Mouse (Mus musculus) hindbrain, embryonic 14.5 days (tissue): ENCODE measurements at regions not wholly inside any gene's neighbourhood (a gene's known extent, or its start where the extent isn't known, plus 50 kb on each side); places are given as distances from the start of the nearest gene placed in this dataset.

Source experiments
- ATAC-seq: fragments of 200-750 bp; cut with Nextera tagmentation; 2 replicates; pipeline ENCODE4 v1.8.0; 2017; ENCODE audit warnings: moderate number of reproducible peaks, mild to moderate bottlenecking, moderate TSS enrichment, moderate library complexity; ENCODE audit not compliant: low FRiP score
- DNase-seq: peaks from one replicate; pipeline ENCODE4 v3.0.0-alpha.2; 2015; ENCODE audit warnings: low spot score
- H3K27ac ChIP-seq: fragments of 300-500 bp; sonication (generic); 2 replicates; pipeline ENCODE4 v1.5.1; 2014; ENCODE audit warnings: mild to moderate bottlenecking, moderate library complexity
- H3K27me3 ChIP-seq: fragments of 300-500 bp; sonication (generic); 2 replicates; pipeline ENCODE4 v1.6.1; 2014; ENCODE audit warnings: mild to moderate bottlenecking, low read length, mixed read lengths; ENCODE audit not compliant: control insufficient read depth, insufficient read depth
- H3K36me3 ChIP-seq: fragments of 300-500 bp; sonication (generic); replicated peaks from 2 replicates; pipeline ENCODE4 v1.6.1; 2014; ENCODE audit not compliant: control insufficient read depth, insufficient read depth
- H3K4me1 ChIP-seq: fragments of 300-500 bp; sonication (generic); replicated peaks from 2 replicates; pipeline ENCODE4 v1.6.1; 2014; ENCODE audit warnings: antibody characterized with exemption, low read length, mixed read lengths; ENCODE audit not compliant: control insufficient read depth, insufficient read depth
- H3K4me2 ChIP-seq: fragments of 300-500 bp; sonication (generic); replicated peaks from 2 replicates; pipeline ENCODE4 v1.6.1; 2014; ENCODE audit warnings: mild to moderate bottlenecking, moderate library complexity
- H3K4me3 ChIP-seq: fragments of 300-500 bp; sonication (generic); replicated peaks from 2 replicates; pipeline ENCODE4 v1.5.1; 2014; ENCODE audit warnings: mild to moderate bottlenecking, low read length
- H3K9ac ChIP-seq: fragments of 300-500 bp; sonication (generic); 2 replicates; pipeline ENCODE4 v1.6.1; 2014
- H3K9me3 ChIP-seq: fragments of 300-500 bp; sonication (generic); 2 replicates; pipeline ENCODE4 v1.6.1; 2016; ENCODE audit warnings: low read length; ENCODE audit not compliant: control insufficient read depth
- WGBS: fragments of 180-500 bp; shearing (Covaris S2); extraction: QIAGEN DNeasy Blood & Tissue Kit; methylation state at CpG from one replicate; pipeline ENCODE4 v1.1.7; 2014; 5-methylcytosine and 5-hydroxymethylcytosine counted together

DNA sequence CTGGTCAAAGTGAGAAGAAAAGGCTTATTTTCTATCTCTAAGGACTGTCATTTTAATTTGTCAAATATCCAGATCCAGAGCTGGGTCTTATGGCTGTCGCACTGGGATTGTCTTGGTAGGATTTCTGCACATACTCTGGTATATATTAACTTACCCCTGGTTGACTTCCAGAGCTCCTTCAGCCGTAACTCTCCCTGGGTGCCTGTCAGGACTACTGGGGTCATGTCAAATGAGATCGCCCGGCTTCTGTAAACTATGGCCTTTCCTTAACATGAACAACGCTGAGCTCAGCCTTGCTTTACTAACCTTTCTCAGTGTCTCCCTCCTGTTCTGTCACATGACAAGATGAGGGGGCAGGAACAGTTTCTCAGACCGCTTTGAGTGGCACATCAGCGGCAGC is 88.1 kb downstream of the Lrrc30 start:
- Histone ChIP-seq H3K4me2 (no peak overlapping the region), H3K27ac (no peak overlapping the region), H3K9ac (no peak overlapping the region), H3K4me3 (no peak overlapping the region), H3K4me1 (0 out of 2 replicates have a peak, but pooled peaks cover 6% of the 10 kb centered on the region), H3K27me3 (no peaks in the 10 kb centered on the region), H3K36me3 (no peaks in the 10 kb centered on the region), H3K9me3 (no peaks in the 10 kb centered on the region)
- DNase-seq (no peak), ATAC-seq (no peak)
- WGBS, result 91% methylated on average over 7 of the region's 7 CpGs

DNA sequence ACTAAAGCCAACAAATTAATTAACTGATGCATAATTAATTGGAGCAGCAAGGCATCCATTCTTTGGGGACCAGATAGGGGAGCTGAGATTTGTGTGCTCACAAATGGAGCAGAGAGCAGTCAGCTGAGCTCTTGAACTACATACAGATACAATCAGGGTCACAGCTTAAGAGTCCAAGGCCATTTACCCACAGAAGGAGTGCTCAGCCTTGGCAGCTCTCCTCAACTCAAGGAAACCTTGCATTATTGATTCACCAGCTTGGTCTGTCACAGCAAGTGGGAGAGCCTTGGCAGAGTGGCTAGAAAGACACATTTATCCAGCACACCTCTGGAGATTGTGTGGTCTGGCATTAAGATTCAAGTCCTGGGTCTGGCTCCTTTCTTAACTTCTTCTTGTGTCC is 100.2 kb downstream of the Lrrc30 start:
- Histone ChIP-seq H3K9me3 (no peaks in the 10 kb centered on the region), H3K9ac (no peak overlapping the region), H3K4me3 (no peak overlapping the region), H3K4me2 (no peak overlapping the region), H3K36me3 (no peaks in the 10 kb centered on the region), H3K27ac (no peak overlapping the region), H3K27me3 (no peaks in the 10 kb centered on the region), H3K4me1 (no peaks in the 10 kb centered on the region)
- ATAC-seq, result no peak
- no peak for DNase-seq

DNA sequence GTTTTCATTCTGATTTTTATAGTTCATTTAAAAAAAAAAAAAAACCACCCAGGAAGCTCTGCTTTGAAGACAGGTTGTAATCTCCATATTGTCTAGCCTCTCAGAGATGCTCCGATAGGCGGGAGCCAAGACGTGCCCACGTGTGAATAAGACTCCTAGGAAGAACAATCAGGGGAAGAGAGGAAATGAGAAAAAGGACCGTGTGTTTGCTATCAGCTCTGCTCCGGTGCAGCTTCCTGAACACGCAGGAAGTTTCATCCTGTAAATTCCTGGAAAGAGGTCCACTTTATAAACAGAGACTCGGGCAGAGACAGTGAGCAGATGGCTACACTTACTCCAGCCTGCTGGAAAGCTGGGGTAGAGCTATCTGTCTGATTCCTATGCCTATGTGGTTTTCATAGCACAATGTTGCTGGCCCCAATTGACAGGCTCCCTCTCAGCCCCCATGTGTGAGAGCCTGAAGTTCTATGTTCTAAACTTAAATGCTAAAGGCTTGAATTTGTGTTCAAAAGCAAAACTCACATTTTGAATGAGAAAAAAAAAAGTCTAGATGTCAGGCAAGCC is 111.6 kb downstream of the Lrrc30 start:
- Histone ChIP-seq H3K9ac (no peak overlapping the region), H3K27ac (no peak overlapping the region), H3K9me3 (no peaks in the 10 kb centered on the region), H3K4me2 (no peak overlapping the region), H3K4me3 (no peak overlapping the region), H3K36me3 (no peaks in the 10 kb centered on the region), H3K4me1 (no peaks in the 10 kb centered on the region), H3K27me3 (no peaks in the 10 kb centered on the region)
- WGBS, result 77% methylated on average over 8 of the region's 8 CpGs
- DNase-seq, result no peak
- ATAC-seq, result no peak

DNA sequence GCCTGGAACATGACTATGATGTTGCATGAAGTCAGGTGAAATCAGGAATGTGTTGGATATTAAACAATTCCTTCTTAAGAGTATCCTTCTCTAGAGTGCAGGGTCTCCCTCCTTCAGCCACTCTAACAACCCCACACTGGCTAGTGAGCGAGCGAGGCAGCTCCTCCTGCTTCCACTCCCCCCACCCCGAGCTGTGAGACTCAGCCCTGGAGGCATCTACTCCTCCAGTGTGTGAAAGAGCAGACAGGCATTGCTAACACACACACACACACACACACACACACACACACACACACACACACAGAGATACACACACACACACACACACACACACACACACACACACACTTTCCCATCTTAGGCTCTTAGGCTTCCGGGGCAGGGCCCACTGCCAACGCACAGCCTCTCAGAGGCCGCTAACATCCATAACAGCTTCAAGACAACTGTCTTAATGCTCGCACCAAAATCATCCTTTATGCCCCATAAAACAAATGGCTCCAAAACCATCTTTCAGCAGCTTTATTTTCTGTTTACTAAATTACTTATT is 116.8 kb downstream of the Lrrc30 start:
- no peaks in the 10 kb centered on the region for H3K27me3 ChIP-seq
- no peak overlapping the region for H3K4me2 ChIP-seq
- 74% methylated on average over 7 of the region's 7 CpGs for WGBS
- no peak overlapping the region for H3K4me3 ChIP-seq
- DNase-seq, result no peak
- no peaks in the 10 kb centered on the region for H3K4me1 ChIP-seq
- no peak for ATAC-seq
- H3K36me3 ChIP-seq, result no peaks in the 10 kb centered on the region
- no peak overlapping the region for H3K9ac ChIP-seq
- H3K27ac ChIP-seq, result peak overlapping the region; percentile 1; the same call in 1 of the 2 replicates
- H3K9me3 ChIP-seq, result no peaks in the 10 kb centered on the region

DNA sequence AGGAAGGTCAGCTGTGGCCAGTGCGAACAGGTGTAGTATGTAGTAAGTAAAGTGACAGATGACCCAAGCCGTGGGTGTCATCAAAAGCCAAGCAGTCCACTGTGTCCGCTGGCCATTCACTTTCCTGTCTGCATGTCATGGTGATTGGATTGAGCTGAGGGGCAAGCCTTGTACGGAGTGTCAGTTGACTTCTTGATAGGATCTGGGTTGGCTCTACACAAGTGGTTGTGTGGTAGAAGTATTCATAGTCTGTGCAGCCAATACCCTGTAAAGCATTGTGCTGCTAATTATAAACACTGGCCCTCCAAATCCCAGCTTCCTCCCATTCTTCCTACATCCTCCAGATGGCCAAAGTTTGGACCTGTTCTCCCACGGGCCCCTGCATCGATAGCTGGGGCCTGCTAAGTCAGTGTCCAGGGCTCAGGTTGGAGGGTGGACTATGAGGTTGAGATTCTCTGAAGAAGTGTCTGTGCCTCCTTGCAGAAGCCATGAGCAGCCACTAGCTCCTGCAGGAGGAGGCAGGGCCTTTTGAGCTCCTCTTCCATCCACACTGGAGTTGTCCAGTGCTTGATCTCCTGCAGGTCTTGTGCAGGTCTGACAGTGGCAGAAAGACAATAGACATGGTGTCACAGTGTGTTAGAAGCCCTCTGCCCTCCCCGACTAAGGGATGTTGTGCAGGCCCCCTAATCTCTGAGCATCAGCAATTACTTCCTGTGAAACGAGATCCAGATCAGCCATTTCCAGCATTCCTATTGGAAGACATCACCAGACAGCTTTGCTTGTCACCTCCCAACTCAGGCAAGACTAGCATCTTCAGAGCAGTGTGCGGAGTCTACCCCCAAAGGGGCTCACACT is 117.9 kb downstream of the Lrrc30 start:
- peak overlapping the region; percentile 46; the same call in 1 of the 2 replicates for H3K27ac ChIP-seq

DNA sequence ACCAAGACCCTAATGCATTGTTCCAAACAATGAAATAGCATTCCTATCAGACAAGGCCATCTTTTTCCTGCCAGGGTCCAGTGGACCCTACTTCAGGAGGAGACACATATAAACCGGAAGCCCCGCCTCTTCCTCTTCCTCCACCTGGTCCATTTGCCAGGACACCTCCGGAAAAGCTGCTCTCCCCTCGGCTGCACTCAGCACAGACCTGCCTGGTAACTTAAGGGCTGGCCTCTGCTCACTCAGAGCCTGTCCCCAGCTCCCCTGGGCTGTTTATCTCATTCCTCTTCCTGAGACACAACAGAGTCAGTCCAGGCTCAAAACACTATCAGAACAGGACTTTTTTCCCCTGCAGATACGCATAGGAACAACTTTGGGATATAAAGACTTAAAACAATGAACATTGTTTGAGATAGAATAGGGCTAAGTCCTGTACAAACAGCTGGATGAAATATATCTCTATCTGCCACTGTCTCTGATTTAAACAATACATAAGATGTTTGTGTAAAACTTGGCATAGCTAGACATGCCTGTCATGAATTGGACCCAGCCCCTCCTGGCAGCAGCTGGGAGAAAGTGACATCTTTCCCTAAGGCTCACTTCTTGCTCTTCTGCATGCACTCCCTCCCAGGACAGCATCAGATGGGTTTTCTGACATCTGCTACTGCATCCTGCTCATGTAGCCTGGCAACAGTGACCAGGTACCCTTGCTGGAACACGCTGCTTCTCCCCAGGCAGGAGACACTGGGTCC is 119.6 kb downstream of the Lrrc30 start:
- no peaks in the 10 kb centered on the region for H3K4me1 ChIP-seq
- WGBS, result 79% methylated on average over 6 of the region's 6 CpGs
- no peak overlapping the region for H3K9ac ChIP-seq
- no peak overlapping the region for H3K27ac ChIP-seq
- no peak overlapping the region for H3K4me3 ChIP-seq
- no peaks in the 10 kb centered on the region for H3K9me3 ChIP-seq
- DNase-seq, result no peak
- no peaks in the 10 kb centered on the region for H3K36me3 ChIP-seq
- ATAC-seq, result no peak
- no peak overlapping the region for H3K4me2 ChIP-seq
- no peaks in the 10 kb centered on the region for H3K27me3 ChIP-seq

More for the DNA sequence above, 117.9 kb downstream of the Lrrc30 start:
- 75% methylated on average over 9 of the region's 9 CpGs for WGBS
- no peaks in the 10 kb centered on the region for H3K9me3 ChIP-seq
- H3K4me3 ChIP-seq, result no peak overlapping the region
- H3K36me3 ChIP-seq, result no peaks in the 10 kb centered on the region
- no peaks in the 10 kb centered on the region for H3K27me3 ChIP-seq
- no peak overlapping the region for H3K4me2 ChIP-seq
- no peaks in the 10 kb centered on the region for H3K4me1 ChIP-seq
- H3K9ac ChIP-seq, result no peak overlapping the region
- DNase-seq, result no peak
- ATAC-seq, result no peak

DNA sequence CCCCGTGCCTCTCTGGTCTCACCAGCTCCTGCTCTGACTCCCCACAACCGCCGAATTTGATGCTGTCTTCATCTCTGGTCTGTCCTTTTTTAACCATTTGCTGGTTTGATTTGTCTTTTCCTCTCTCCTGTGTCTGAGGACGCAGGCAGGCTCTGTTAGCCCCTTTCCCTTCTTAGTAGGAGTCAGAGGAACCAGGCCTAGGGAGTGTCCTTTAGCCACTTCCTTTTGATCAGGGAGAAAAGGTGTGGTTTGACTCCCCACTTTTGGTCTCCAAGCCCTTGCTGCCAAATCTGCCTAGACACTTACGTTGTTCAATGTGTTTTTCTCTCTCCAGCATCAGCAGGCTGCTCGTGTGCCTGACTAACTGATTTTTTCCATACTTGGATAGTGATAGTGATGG is 120.5 kb downstream of the Lrrc30 start:
- Histone ChIP-seq H3K27me3 (no peaks in the 10 kb centered on the region), H3K4me2 (no peak overlapping the region), H3K36me3 (no peaks in the 10 kb centered on the region), H3K4me3 (no peak overlapping the region), H3K4me1 (no peaks in the 10 kb centered on the region), H3K27ac (0 out of 2 replicates have a peak overlapping the region, but pooled peaks have one; percentile 14), H3K9me3 (no peaks in the 10 kb centered on the region), H3K9ac (no peak overlapping the region)
- ATAC-seq, result no peak
- DNase-seq, result no peak
- WGBS, result 83% methylated on average over 6 of the region's 6 CpGs

DNA sequence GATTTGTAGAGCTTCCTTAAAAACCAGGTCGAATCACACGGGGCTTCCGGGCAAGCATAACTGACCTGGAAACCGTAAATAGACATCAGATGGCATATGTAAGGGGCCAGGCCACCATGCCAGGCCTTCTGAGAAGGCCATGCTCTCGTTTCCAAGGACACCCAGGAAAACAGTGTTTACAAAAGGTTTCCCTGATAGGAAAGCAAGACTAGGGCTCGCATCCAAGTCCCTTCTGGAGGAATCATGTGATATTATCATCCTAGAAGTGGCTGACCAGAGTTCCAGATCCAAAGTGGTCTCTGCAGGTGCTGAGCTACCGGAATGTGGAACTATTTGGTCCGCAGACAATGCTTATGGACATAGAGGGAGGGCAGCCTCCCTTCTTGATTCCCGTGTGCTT is 122.6 kb downstream of the Lrrc30 start:
- Histone ChIP-seq H3K4me3 (no peak overlapping the region), H3K4me1 (no peaks in the 10 kb centered on the region), H3K27ac (no peak overlapping the region), H3K9ac (no peak overlapping the region), H3K9me3 (no peaks in the 10 kb centered on the region), H3K4me2 (no peak overlapping the region), H3K36me3 (no peaks in the 10 kb centered on the region), H3K27me3 (no peaks in the 10 kb centered on the region)
- 87% methylated on average over 9 of the region's 9 CpGs for WGBS
- DNase-seq, result no peak
- no peak for ATAC-seq

DNA sequence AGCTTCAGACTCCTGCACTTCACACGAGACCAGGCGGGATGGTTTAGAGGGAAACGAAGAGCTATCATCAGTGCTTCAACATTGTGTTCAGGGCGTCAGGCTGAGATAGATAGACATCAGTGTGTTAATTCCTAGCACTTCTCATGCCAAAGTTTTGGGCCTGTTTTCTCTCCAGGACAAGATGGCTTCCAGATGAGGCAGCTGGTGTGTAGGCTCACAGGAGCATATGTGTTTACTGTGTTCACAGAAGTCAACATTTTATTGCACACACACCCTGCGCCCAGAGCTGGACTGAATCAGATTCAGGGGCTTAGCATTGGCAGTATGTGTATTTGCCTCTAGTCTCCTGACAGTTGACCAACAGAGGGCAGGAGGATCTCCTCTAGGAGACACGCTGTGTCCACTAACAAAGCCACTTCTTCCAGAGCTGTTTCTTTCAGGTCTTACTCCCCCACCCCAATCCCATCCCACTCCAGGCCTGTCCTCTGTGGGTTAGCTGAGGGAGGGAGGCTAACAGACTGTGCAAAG is 123.4 kb downstream of the Lrrc30 start:
- Histone ChIP-seq H3K27me3 (no peaks in the 10 kb centered on the region), H3K4me3 (no peak overlapping the region), H3K27ac (no peak overlapping the region), H3K9me3 (no peaks in the 10 kb centered on the region), H3K4me1 (no peaks in the 10 kb centered on the region), H3K4me2 (no peak overlapping the region), H3K36me3 (no peaks in the 10 kb centered on the region), H3K9ac (no peak overlapping the region)
- ATAC-seq (no peak), DNase-seq (no peak)
- 93% methylated on average over 6 of the region's 6 CpGs for WGBS
